Mouse (Mus musculus) liver, embryonic 14.5 days (tissue): ENCODE results near the gene Rplp2. TPM values are rescaled to one million over a fixed set of nuclear protein-coding genes. Genes with fewer than 3 reads are reported as not detected.

Source experiments
- ATAC-seq: fragments of 200-750 bp; cut with Nextera tagmentation; 2 replicates; pipeline ENCODE4 v1.8.0; 2017; ENCODE audit warnings: moderate number of reproducible peaks, mild to moderate bottlenecking, moderate library complexity; ENCODE audit not compliant: insufficient read depth
- DNase-seq, 3 experiments: peaks; one replicate each; pipeline ENCODE4 v3.0.0-alpha.2; 2012 to 2013; ENCODE audit warnings: low read depth in 3 of 3, low spot score in 3 of 3
- H3K27ac ChIP-seq: fragments of 300-500 bp; sonication (generic); 2 replicates; pipeline ENCODE4 v1.5.1; 2014; ENCODE audit warnings: moderate library complexity, mild to moderate bottlenecking, control low read depth, inconsistent platforms
- H3K27me3 ChIP-seq: fragments of 300-500 bp; sonication (generic); 2 replicates; pipeline ENCODE4 v1.6.1; 2014; ENCODE audit warnings: mild to moderate bottlenecking, low read length, moderate library complexity; ENCODE audit not compliant: control insufficient read depth, insufficient read depth
- H3K36me3 ChIP-seq: fragments of 300-500 bp; sonication (generic); replicated peaks from 2 replicates; pipeline ENCODE4 v1.6.1; 2014; ENCODE audit warnings: low read depth; ENCODE audit not compliant: control insufficient read depth, insufficient read depth
- H3K4me1 ChIP-seq, 2 experiments: fragments of 200-500 bp in 1 of 2; fragments of 300-500 bp in 1 of 2; sonication (generic) in 1 of 2; replicated peaks; 2 replicates each; pipeline ENCODE4 v1.6.1; 2012 to 2014; ENCODE audit warnings: antibody characterized with exemption in 1 of 2, inconsistent platforms in 1 of 2, low read length in 1 of 2; ENCODE audit not compliant: control insufficient read depth in 2 of 2, insufficient read depth in 2 of 2
- H3K4me2 ChIP-seq: fragments of 300-500 bp; sonication (generic); 2 replicates; pipeline ENCODE4 v1.6.1; 2014; ENCODE audit warnings: low read depth, mild to moderate bottlenecking, control low read depth, moderate library complexity
- H3K4me3 ChIP-seq, 2 experiments: fragments of 200-500 bp in 1 of 2; fragments of 300-500 bp in 1 of 2; sonication (generic) in 1 of 2; 2 replicates each; pipeline ENCODE4 v1.5.1; 2012 to 2014; ENCODE audit warnings: low read depth in 2 of 2, low read length in 2 of 2, mild to moderate bottlenecking in 2 of 2, control low read depth in 1 of 2, inconsistent platforms in 1 of 2, moderate library complexity in 1 of 2; ENCODE audit not compliant: insufficient read depth in 1 of 2
- H3K9ac ChIP-seq: fragments of 300-500 bp; sonication (generic); replicated peaks from 2 replicates; pipeline ENCODE4 v1.6.1; 2014; ENCODE audit warnings: mild to moderate bottlenecking, control low read depth, moderate library complexity
- H3K9me3 ChIP-seq: fragments of 300-500 bp; sonication (generic); 2 replicates; pipeline ENCODE4 v1.6.1; 2016; ENCODE audit warnings: low read length, mixed read lengths; ENCODE audit not compliant: control insufficient read depth
- CTCF ChIP-seq: IDR thresholded peaks from 2 replicates; pipeline ENCODE4 v1.5.1; 2016; ENCODE audit warnings: antibody characterized with exemption, low read depth, control low read depth
- EP300 ChIP-seq: IDR thresholded peaks from 2 replicates; pipeline ENCODE4 v1.6.1; 2016; ENCODE audit warnings: antibody characterized with exemption, low read depth
- WGBS: fragments of 180-500 bp; shearing (Covaris S2); extraction: QIAGEN DNeasy Blood & Tissue Kit; methylation state at CpG from one replicate; pipeline ENCODE4 v1.1.7; 2014; ENCODE audit not compliant: insufficient replicate concordance; 5-methylcytosine and 5-hydroxymethylcytosine counted together
- polyA plus RNA-seq, 2 experiments: library from polyadenylated mRNA; depleted of rRNA in 1 of 2; stranded (reverse) in 1 of 2; unstranded in 1 of 2; fragments of >200 nt; fragmentation: Nextera tagmentation in 1 of 2; extraction: Ambion mirVana in 1 of 2; gene quantifications; 2 replicates each; pipeline versions ENCODE4 v1.2.1 to v1.2.3; 2012 to 2014

The Rplp2 gene
- polyA plus RNA-seq, 2 experiments, result 661 to 942 TPM

DNA sequence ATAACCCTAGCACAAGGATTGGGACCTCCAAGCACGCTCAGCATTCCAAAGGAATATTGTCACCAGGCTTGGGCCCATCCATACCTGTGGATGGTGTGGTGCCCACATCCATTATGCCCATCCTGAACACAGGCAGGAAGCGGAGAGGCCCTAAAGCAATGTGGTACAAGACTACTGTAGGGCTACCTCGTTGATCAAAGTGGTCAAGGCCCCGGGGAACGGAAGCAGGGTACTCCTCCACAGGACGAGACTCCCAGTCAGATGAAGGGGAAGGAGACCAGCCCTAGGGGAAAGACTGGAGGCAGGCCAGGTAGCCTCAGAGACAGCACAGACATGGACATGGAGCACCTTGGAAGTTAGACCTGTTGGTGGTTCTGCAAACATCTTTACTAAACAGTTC, 25.6 kb downstream of the Rplp2 start:
- no peak for TF ChIP-seq CTCF
- no peak for TF ChIP-seq EP300
- peaks cover 9% of the 10 kb centered on the region for H3K36me3 ChIP-seq
- H3K4me1 ChIP-seq, result peaks cover 35 to 46% of the 10 kb centered on the region in 2 experiments
- H3K4me2 ChIP-seq, result no peak overlapping the region
- H3K4me3 ChIP-seq, result no peak overlapping the region
- 77% methylated on average over 6 of the region's 6 CpGs for WGBS
- H3K9me3 ChIP-seq, result no peaks in the 10 kb centered on the region
- H3K9ac ChIP-seq, result no peak overlapping the region
- DNase-seq (no peak), ATAC-seq (no peak)
- H3K27me3 ChIP-seq, result no peaks in the 10 kb centered on the region
- no peak overlapping the region for H3K27ac ChIP-seq

DNA sequence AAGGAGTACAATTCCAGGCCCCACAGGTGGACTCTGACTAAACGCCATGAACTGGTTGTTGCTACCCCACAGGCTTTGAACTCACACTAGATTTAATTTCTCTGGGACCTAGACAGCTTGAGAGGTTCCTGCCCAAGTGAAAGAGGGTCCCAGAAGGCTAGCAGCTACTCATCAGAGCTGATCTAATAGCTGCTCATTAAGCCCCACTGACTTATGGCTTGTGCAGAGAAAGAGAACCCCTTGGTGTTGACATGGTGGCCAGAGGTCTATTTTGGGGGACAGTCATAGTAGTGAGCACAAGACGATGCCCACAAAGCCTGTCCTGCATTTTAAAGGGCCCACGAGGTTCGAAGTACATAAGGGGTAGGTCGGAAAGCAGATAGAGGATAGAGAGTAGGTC, 27.0 kb downstream of the Rplp2 start:
- H3K36me3 ChIP-seq, result peaks cover 9% of the 10 kb centered on the region
- TF ChIP-seq CTCF (no peak), EP300 (no peak)
- peaks cover 32 to 41% of the 10 kb centered on the region in 2 experiments for H3K4me1 ChIP-seq
- no peaks in the 10 kb centered on the region for H3K27me3 ChIP-seq
- H3K27ac ChIP-seq, result no peak overlapping the region; the same call in 1 of the 2 replicates
- no peaks in the 10 kb centered on the region for H3K9me3 ChIP-seq
- peak overlapping the region; percentile 82 for H3K9ac ChIP-seq
- H3K4me3 ChIP-seq, result peak overlapping the region; percentile 65 to 88
- ATAC-seq (no peak), DNase-seq (no peak)
- WGBS, result 5% methylated on average over 5 of the region's 5 CpGs
- H3K4me2 ChIP-seq, result peak overlapping the region; percentile 95

DNA sequence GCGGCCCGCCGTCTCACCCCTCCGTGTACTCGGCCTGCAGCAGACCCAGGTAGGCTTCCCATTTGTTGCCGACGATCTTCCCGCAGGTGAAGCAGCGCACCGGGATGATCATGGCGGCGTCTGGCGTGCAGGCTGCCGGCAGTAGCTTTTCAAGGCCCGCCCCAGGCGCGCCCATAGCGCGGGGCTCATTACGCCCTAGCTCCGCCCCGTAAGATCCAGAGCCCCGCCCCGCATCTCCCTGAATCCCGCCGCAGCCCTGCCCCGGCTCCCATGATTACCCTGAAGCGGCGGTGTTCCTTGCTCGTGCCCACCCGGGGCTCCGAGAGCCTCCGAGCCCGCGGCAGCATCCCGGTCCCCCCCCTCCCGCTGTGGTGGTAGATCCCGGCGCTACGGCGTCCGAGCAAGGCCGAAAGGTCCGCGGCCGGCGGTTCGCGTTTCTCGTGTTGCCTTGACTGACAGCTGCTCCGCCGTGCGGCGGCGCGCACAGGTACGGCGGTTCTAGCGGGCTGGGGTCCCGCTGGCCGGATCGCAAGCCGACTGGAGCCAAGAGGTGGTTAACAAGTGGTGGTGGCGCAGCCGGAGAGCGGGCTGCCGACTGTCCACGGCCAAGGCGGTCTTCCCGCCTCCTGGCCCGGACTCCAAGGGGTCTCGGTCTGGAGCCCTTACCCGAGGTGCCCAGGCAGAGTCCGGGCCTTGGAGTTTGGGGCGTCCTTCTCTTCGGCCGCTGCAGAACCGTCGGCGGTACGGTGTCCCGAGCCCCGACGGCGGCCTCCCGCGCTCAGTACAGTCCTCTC, 28.0 kb downstream of the Rplp2 start, which contains the start of the genes Polr2l and Tspan4:
Gene Polr2l (minus strand): TSS at position 122 of the 794 bp plus-strand sequence.
Gene Tspan4 (plus strand): TSS at position 230 of the 794 bp plus-strand sequence.
- TF ChIP-seq EP300, result peak; percentile 50; the same call in 1 of the 2 replicates
- peak; percentile 46 for TF ChIP-seq CTCF
- H3K27me3 ChIP-seq, result no peaks in the 10 kb centered on the region
- peak within 1 kb of the TSS; percentile 95 for H3K4me2 ChIP-seq
- no peaks in the 10 kb centered on the region for H3K9me3 ChIP-seq
- peak; percentile 81 for ATAC-seq
- under 1% methylated on average over 87 of the region's 87 CpGs for WGBS
- H3K4me3 ChIP-seq, result peak within 1 kb of the TSS; percentile 65 to 88
- H3K9ac ChIP-seq, result peak within 1 kb of the TSS; percentile 82
- H3K27ac ChIP-seq, result peak within 1 kb of the TSS; percentile 62
- H3K36me3 ChIP-seq, result peaks cover 9% of the 10 kb centered on the region
- DNase-seq, result peak; percentile 69 to 76 (median 71)
- H3K4me1 ChIP-seq, result peaks cover 32 to 38% of the 10 kb centered on the region in 2 experiments

GRCm38 (mm10) chr7:141475805-141476158, 28.6 kb downstream of the Rplp2 start:
- peaks cover 9% of the 10 kb centered on the region for H3K36me3 ChIP-seq
- TF ChIP-seq EP300, result no peak
- no peak for TF ChIP-seq CTCF
- DNase-seq, result no peak
- H3K4me2 ChIP-seq, result peak overlapping the region; percentile 95
- H3K4me1 ChIP-seq, result peaks cover 32 to 38% of the 10 kb centered on the region in 2 experiments
- WGBS, result under 1% methylated on average over 12 of the region's 12 CpGs
- peak overlapping the region; percentile 65 to 88 for H3K4me3 ChIP-seq
- peak overlapping the region; percentile 55 for H3K27ac ChIP-seq
- peak overlapping the region; percentile 82 for H3K9ac ChIP-seq
- H3K27me3 ChIP-seq, result no peaks in the 10 kb centered on the region
- ATAC-seq, result no peak
- no peaks in the 10 kb centered on the region for H3K9me3 ChIP-seq
